Mouse (Mus musculus) frontal cortex, postnatal 14 days (tissue): Measurements from ENCODE around the gene Ntng1.

Experiments
- DNase-seq, 2 experiments: peaks; one replicate each; pipeline ENCODE4 v3.0.0; 2022; ENCODE audit warnings: low spot score in 2 of 2

Ntng1 gene

GRCm38 (mm10) chr3:110055433-110055832 lies 88.4 kb downstream of the Ntng1 start:
- DNase-seq = no peak

GRCm38 (mm10) chr3:110054125-110054524 lies 89.7 kb downstream of the Ntng1 start:
- DNase-seq = no peak

- no peak for DNase-seq
Observed at GRCm38 (mm10) chr3:110048152-110048551, 95.7 kb downstream of the Ntng1 start.

GRCm38 (mm10) chr3:110046750-110047149 lies 97.1 kb downstream of the Ntng1 start:
- DNase-seq = no peak

- DNase-seq = no peak
Observed at GRCm38 (mm10) chr3:110044209-110044608, 99.6 kb downstream of the Ntng1 start.

GRCm38 (mm10) chr3:110043641-110044187 lies 100.1 kb downstream of the Ntng1 start:
- DNase-seq = no peak

- no peak for DNase-seq
Observed at GRCm38 (mm10) chr3:110022783-110023599, 120.8 kb downstream of the Ntng1 start.

- no peak for DNase-seq
Observed at GRCm38 (mm10) chr3:110010870-110011626, 132.8 kb downstream of the Ntng1 start.

- no peak for DNase-seq
Observed at GRCm38 (mm10) chr3:110010441-110010840, 133.4 kb downstream of the Ntng1 start.

GRCm38 (mm10) chr3:110000349-110000748 lies 143.5 kb downstream of the Ntng1 start:
- DNase-seq = no peak

GRCm38 (mm10) chr3:109995663-109996024 lies 148.2 kb downstream of the Ntng1 start:
- no peak for DNase-seq

GRCm38 (mm10) chr3:109994978-109995662 lies 148.7 kb downstream of the Ntng1 start:
- DNase-seq = no peak

- no peak for DNase-seq
Observed at GRCm38 (mm10) chr3:109984086-109984485, 159.7 kb downstream of the Ntng1 start.

GRCm38 (mm10) chr3:109977614-109978013 lies 166.2 kb downstream of the Ntng1 start:
- DNase-seq = no peak

GRCm38 (mm10) chr3:109975106-109975505 lies 168.7 kb downstream of the Ntng1 start:
- no peak for DNase-seq

GRCm38 (mm10) chr3:109971465-109971864 lies 172.3 kb downstream of the Ntng1 start:
- DNase-seq = no peak

GRCm38 (mm10) chr3:109970181-109970580 lies 173.6 kb downstream of the Ntng1 start:
- DNase-seq = no peak

- no peak for DNase-seq
Observed at GRCm38 (mm10) chr3:109962631-109963030, 181.2 kb downstream of the Ntng1 start.

- DNase-seq = no peak
Observed at GRCm38 (mm10) chr3:109942960-109943359, 200.9 kb downstream of the Ntng1 start.

GRCm38 (mm10) chr3:109937634-109938033 lies 206.2 kb downstream of the Ntng1 start:
- no peak for DNase-seq

GRCm38 (mm10) chr3:109936275-109936674 lies 207.5 kb downstream of the Ntng1 start:
- DNase-seq = no peak

GRCm38 (mm10) chr3:109932261-109932660 lies 211.6 kb downstream of the Ntng1 start:
- DNase-seq = no peak
